Mouse (Mus musculus) forebrain, embryonic 16.5 days (tissue): ENCODE measurements around the gene Pagr1a. TPM values are rescaled to one million over a fixed set of nuclear protein-coding genes. Genes with fewer than 3 reads are reported as not detected.

Experiments
- ATAC-seq: fragments of 200-750 bp; cut with Nextera tagmentation; 2 replicates; pipeline ENCODE4 v1.8.0; 2017; ENCODE audit warnings: mild to moderate bottlenecking, moderate library complexity
- H3K27ac ChIP-seq: fragments of 300-500 bp; sonication (generic); 2 replicates; pipeline ENCODE4 v1.5.1; 2014; ENCODE audit warnings: low read length, control low read depth
- H3K27me3 ChIP-seq: fragments of 300-500 bp; sonication (generic); replicated peaks from 2 replicates; pipeline ENCODE4 v1.6.1; 2014; ENCODE audit warnings: low read length; ENCODE audit not compliant: control insufficient read depth, insufficient read depth
- H3K36me3 ChIP-seq: fragments of 300-500 bp; sonication (generic); 2 replicates; pipeline ENCODE4 v1.6.1; 2014; ENCODE audit not compliant: control insufficient read depth, insufficient read depth
- H3K4me1 ChIP-seq: fragments of 300-500 bp; sonication (generic); replicated peaks from 2 replicates; pipeline ENCODE4 v1.6.1; 2014; ENCODE audit warnings: low read length; ENCODE audit not compliant: control insufficient read depth, insufficient read depth
- H3K4me2 ChIP-seq: fragments of 300-500 bp; sonication (generic); 2 replicates; pipeline ENCODE4 v1.6.1; 2014; ENCODE audit warnings: mild to moderate bottlenecking, low read length, control low read depth
- H3K4me3 ChIP-seq: fragments of 300-500 bp; sonication (generic); replicated peaks from 2 replicates; pipeline ENCODE4 v1.5.1; 2014; ENCODE audit warnings: mild to moderate bottlenecking, low read length, control low read depth
- H3K9ac ChIP-seq: fragments of 300-500 bp; sonication (generic); replicated peaks from 2 replicates; pipeline ENCODE4 v1.6.1; 2014; ENCODE audit warnings: low read depth, low read length, control low read depth
- H3K9me3 ChIP-seq: fragments of 300-500 bp; sonication (generic); 2 replicates; pipeline ENCODE4 v1.6.1; 2016; ENCODE audit warnings: low read length; ENCODE audit not compliant: control insufficient read depth
- WGBS: fragments of 180-500 bp; shearing (Covaris S2); extraction: QIAGEN DNeasy Blood & Tissue Kit; methylation state at CpG from one replicate; pipeline ENCODE4 v1.1.7; 2014; 5-methylcytosine and 5-hydroxymethylcytosine counted together
- polyA plus RNA-seq: library from polyadenylated mRNA; unstranded; fragments of >200 nt; fragmentation: Nextera tagmentation; extraction: Ambion mirVana; gene quantifications from 2 replicates; pipeline ENCODE4 v1.2.1, GENCODE M21; 2015

The Pagr1a gene
- polyA plus RNA-seq, 1 experiment from 2014 or later = 22.9 TPM

- ATAC-seq = no peak
- 40% methylated on average over 5 of the region's 5 CpGs for WGBS
- Histone ChIP-seq H3K9ac (peak overlapping the region; percentile 71), H3K4me1 (peaks cover 74% of the 10 kb centered on the region), H3K36me3 (peaks cover 7% of the 10 kb centered on the region), H3K27me3 (no peaks in the 10 kb centered on the region), H3K4me2 (peak overlapping the region; percentile 71), H3K4me3 (peak overlapping the region; percentile 51), H3K9me3 (no peaks in the 10 kb centered on the region), H3K27ac (peak overlapping the region; percentile 70)
These were observed 4.7 kb upstream of the Pagr1a start for GRCm38 (mm10) chr7:127021563-127022527.

- Histone ChIP-seq H3K4me1 (peaks cover 76% of the 10 kb centered on the region), H3K27ac (peak within 1 kb of the TSS; percentile 70), H3K9ac (peak within 1 kb of the TSS; percentile 71), H3K27me3 (no peaks in the 10 kb centered on the region), H3K4me2 (peak within 1 kb of the TSS; percentile 71), H3K9me3 (no peaks in the 10 kb centered on the region), H3K36me3 (peaks cover 7% of the 10 kb centered on the region), H3K4me3 (peak within 1 kb of the TSS; percentile 51)
- WGBS = 1% methylated on average over 37 of the region's 37 CpGs
- ATAC-seq = peak; percentile 21
These were observed 3.9 kb upstream of the Pagr1a start, which contains the start of the genes Gm42742 and Prrt2 for GRCm38 (mm10) chr7:127020901-127021562. Gene Gm42742, minus strand, starts transcription at chr7:127021097. Gene Prrt2, minus strand, starts transcription at chr7:127021211.

GRCm38 (mm10) chr7:127020491-127020890, 3.3 kb upstream of the Pagr1a start:
- Histone ChIP-seq H3K27ac (peak overlapping the region; percentile 70), H3K9ac (peak overlapping the region; percentile 71), H3K4me2 (peak overlapping the region; percentile 71), H3K4me3 (peak overlapping the region; percentile 51), H3K36me3 (peaks cover 7% of the 10 kb centered on the region), H3K27me3 (no peaks in the 10 kb centered on the region), H3K4me1 (peaks cover 81% of the 10 kb centered on the region), H3K9me3 (no peaks in the 10 kb centered on the region)
- no peak for ATAC-seq
- WGBS = 17% methylated on average over 5 of the region's 5 CpGs

- Histone ChIP-seq H3K4me2 (peak overlapping the region; percentile 71), H3K4me3 (peak overlapping the region; percentile 51), H3K27me3 (no peaks in the 10 kb centered on the region), H3K36me3 (peaks cover 9% of the 10 kb centered on the region), H3K9ac (peak overlapping the region; percentile 71), H3K9me3 (no peaks in the 10 kb centered on the region), H3K4me1 (peaks cover 83% of the 10 kb centered on the region), H3K27ac (no peak overlapping the region)
- no peak for ATAC-seq
- WGBS = 51% methylated on average over 3 of the region's 3 CpGs
These were observed 2.9 kb upstream of the Pagr1a start for GRCm38 (mm10) chr7:127020031-127020430.

- H3K4me1 ChIP-seq = peaks cover 82% of the 10 kb centered on the region
- peak overlapping the region; percentile 71 for H3K4me2 ChIP-seq
- H3K27ac ChIP-seq = no peak overlapping the region
- H3K36me3 ChIP-seq = peaks cover 10% of the 10 kb centered on the region
- no peaks in the 10 kb centered on the region for H3K27me3 ChIP-seq
- peak overlapping the region; percentile 51 for H3K4me3 ChIP-seq
- no peak for ATAC-seq
- H3K9ac ChIP-seq = peak overlapping the region; percentile 71
- H3K9me3 ChIP-seq = no peaks in the 10 kb centered on the region
- 72% methylated on average over 14 of the region's 14 CpGs for WGBS
These were observed 2.3 kb upstream of the Pagr1a start for GRCm38 (mm10) chr7:127019306-127019960.

- Histone ChIP-seq H3K36me3 (peaks cover 10% of the 10 kb centered on the region), H3K27me3 (no peaks in the 10 kb centered on the region), H3K4me2 (peak overlapping the region; percentile 8; the same call in 1 of the 2 replicates), H3K27ac (peak overlapping the region; percentile 78), H3K9me3 (no peaks in the 10 kb centered on the region), H3K4me1 (peaks cover 79% of the 10 kb centered on the region), H3K9ac (peak overlapping the region; percentile 15), H3K4me3 (no peak overlapping the region)
- no peak for ATAC-seq
- WGBS = 92% methylated on average over 15 of the region's 15 CpGs
These were observed 1.5 kb upstream of the Pagr1a start for GRCm38 (mm10) chr7:127018416-127019305.

- Histone ChIP-seq H3K27ac (peak overlapping the region; percentile 78), H3K4me1 (peaks cover 72% of the 10 kb centered on the region), H3K9ac (peak overlapping the region; percentile 15), H3K4me3 (no peak overlapping the region), H3K27me3 (no peaks in the 10 kb centered on the region), H3K4me2 (peak overlapping the region; percentile 8), H3K9me3 (no peaks in the 10 kb centered on the region), H3K36me3 (peaks cover 15% of the 10 kb centered on the region)
- 55% methylated on average over 6 of the region's 6 CpGs for WGBS
- no peak for ATAC-seq
These were observed 796 bp upstream of the Pagr1a start for GRCm38 (mm10) chr7:127017950-127018345.

- H3K36me3 ChIP-seq = peaks cover 11% of the 10 kb centered on the region; the same call in 1 of the 2 replicates
- ATAC-seq = peak; percentile 43
- H3K4me2 ChIP-seq = peak overlapping the region; percentile 83
- no peaks in the 10 kb centered on the region for H3K27me3 ChIP-seq
- WGBS = 0% methylated on average over 20 of the region's 22 CpGs
- H3K9ac ChIP-seq = peak overlapping the region; percentile 85
- H3K4me1 ChIP-seq = peaks cover 59% of the 10 kb centered on the region
- peak overlapping the region; percentile 62 for H3K4me3 ChIP-seq
- H3K9me3 ChIP-seq = no peaks in the 10 kb centered on the region
- peak overlapping the region; percentile 97 for H3K27ac ChIP-seq
These were observed 640 bp downstream of the Pagr1a start for GRCm38 (mm10) chr7:127016486-127016938.
